Mouse (Mus musculus) stomach, postnatal 0 days (tissue): Measurements from ENCODE around the gene Snrnp70. TPM values are rescaled to one million over a fixed set of nuclear protein-coding genes. Genes with fewer than 3 reads are reported as not detected.
"Not testable (repeated sequence)": the region's sequence is repeated elsewhere in the genome, so short reads cannot be mapped to it uniquely, and the experiment has no call there.

ENCODE experiments used
- ATAC-seq: fragments of 200-750 bp; cut with Nextera tagmentation; 2 replicates; pipeline ENCODE4 v1.8.0; 2017; ENCODE audit not compliant: low FRiP score, low TSS enrichment
- DNase-seq: peaks from one replicate; pipeline ENCODE4 v3.0.0-alpha.2; 2016; ENCODE audit warnings: low spot score
- H3K27ac ChIP-seq: fragments of 300-500 bp; sonication (generic); replicated peaks from 2 replicates; pipeline ENCODE4 v1.5.1; 2014; ENCODE audit warnings: mild to moderate bottlenecking, control low read depth
- H3K27me3 ChIP-seq: fragments of 300-500 bp; sonication (generic); 2 replicates; pipeline ENCODE4 v1.6.1; 2014; ENCODE audit warnings: low read length; ENCODE audit not compliant: control insufficient read depth, insufficient read depth
- H3K36me3 ChIP-seq: fragments of 300-500 bp; sonication (generic); 2 replicates; pipeline ENCODE4 v1.6.1; 2014; ENCODE audit warnings: low read length, mixed read lengths; ENCODE audit not compliant: control insufficient read depth, insufficient read depth
- H3K4me1 ChIP-seq: fragments of 300-500 bp; sonication (generic); replicated peaks from 2 replicates; pipeline ENCODE4 v1.6.1; 2014; ENCODE audit warnings: antibody characterized with exemption; ENCODE audit not compliant: control insufficient read depth, insufficient read depth
- H3K4me2 ChIP-seq: fragments of 300-500 bp; sonication (generic); replicated peaks from 2 replicates; pipeline ENCODE4 v1.6.1; 2014; ENCODE audit warnings: low read depth, mild to moderate bottlenecking, control low read depth, moderate library complexity
- H3K4me3 ChIP-seq: fragments of 300-500 bp; sonication (generic); 2 replicates; pipeline ENCODE4 v1.5.1; 2014; ENCODE audit warnings: low read depth, low read length, control low read depth
- H3K9ac ChIP-seq: fragments of 300-500 bp; sonication (generic); 2 replicates; pipeline ENCODE4 v1.6.1; 2014; ENCODE audit warnings: mild to moderate bottlenecking, low read length, control low read depth, mixed read lengths
- H3K9me3 ChIP-seq: fragments of 300-500 bp; sonication (generic); 2 replicates; pipeline ENCODE4 v1.6.1; 2016; ENCODE audit warnings: low read length; ENCODE audit not compliant: control insufficient read depth
- CTCF ChIP-seq: IDR thresholded peaks from 2 replicates; pipeline ENCODE4 v1.5.1; 2016; ENCODE audit warnings: antibody characterized with exemption, low read depth, mild to moderate bottlenecking, moderate library complexity
- EP300 ChIP-seq: optimal IDR thresholded peaks from 2 replicates; pipeline ENCODE3; 2016; ENCODE audit warnings: antibody characterized with exemption
- WGBS: fragments of 180-500 bp; shearing (Covaris S2); extraction: QIAGEN DNeasy Blood & Tissue Kit; methylation state at CpG from one replicate; pipeline ENCODE4 v1.1.7; 2014; 5-methylcytosine and 5-hydroxymethylcytosine counted together
- polyA plus RNA-seq: library from polyadenylated mRNA; unstranded; fragments of >200 nt; fragmentation: Nextera tagmentation; extraction: Ambion mirVana; gene quantifications from 2 replicates; pipeline ENCODE4 v1.2.1, GENCODE M21; 2015

Gene Snrnp70
- polyA plus RNA-seq, 1 experiment from 2014 or later: 78.8 TPM

DNA sequence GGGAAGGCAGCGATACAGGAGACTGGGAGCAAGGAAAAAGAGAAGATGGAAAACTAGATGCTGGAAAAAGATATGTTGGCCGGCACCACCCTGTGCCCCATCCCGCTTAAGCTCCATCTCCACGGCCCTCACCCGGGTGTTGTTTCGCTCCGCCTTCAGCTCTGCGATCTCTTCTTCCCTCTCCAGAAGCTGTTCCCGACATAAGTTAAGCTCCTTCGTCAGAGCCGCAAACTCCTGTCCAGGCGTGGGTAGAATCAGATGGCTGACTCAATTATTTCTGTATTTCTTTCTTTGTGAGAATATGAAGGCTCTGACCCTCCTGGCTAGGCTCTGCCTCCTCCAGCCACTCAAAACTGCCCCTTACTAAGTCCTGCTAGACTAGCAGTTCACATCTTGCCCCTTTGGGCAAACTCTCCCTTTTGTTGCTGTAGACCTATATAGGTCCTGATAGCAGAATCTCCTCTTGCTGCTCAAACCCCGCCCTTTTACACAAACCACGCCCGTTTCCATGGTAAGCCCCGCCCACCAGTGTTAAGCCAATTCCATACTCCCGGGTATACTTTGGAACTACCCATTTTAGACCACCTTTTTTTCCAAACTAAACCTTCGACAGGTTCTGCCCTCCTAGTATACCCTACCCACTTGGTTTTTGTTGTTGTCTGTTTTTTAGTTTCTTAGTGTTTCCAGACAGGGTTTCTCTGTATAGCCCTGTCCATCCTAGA is 35.0 kb downstream of the Snrnp70 start:
- H3K27ac ChIP-seq: no peak overlapping the region
- 50% methylated on average over 18 of the region's 18 CpGs for WGBS
- ATAC-seq (0 out of 2 replicates have a peak, but pooled peaks have one; percentile 0), DNase-seq (no peak)
- peaks cover 2% of the 10 kb centered on the region; the same call in 1 of the 2 replicates for H3K27me3 ChIP-seq
- H3K9me3 ChIP-seq: no peaks in the 10 kb centered on the region
- TF ChIP-seq EP300: no peak
- no peak for TF ChIP-seq CTCF
- H3K4me3 ChIP-seq: peak overlapping the region; percentile 38; the same call in 1 of the 2 replicates
- H3K9ac ChIP-seq: no peak overlapping the region
- H3K36me3 ChIP-seq: no peaks in the 10 kb centered on the region
- no peak overlapping the region; the same call in 1 of the 2 replicates for H3K4me2 ChIP-seq
- no peaks in the 10 kb centered on the region for H3K4me1 ChIP-seq

GRCm38 (mm10) chr7:45359081-45359480 is 36.5 kb downstream of the Snrnp70 start:
- H3K27ac ChIP-seq, H3K4me2 ChIP-seq, H3K36me3 ChIP-seq, ATAC-seq, H3K27me3 ChIP-seq, H3K9ac ChIP-seq, H3K4me3 ChIP-seq, DNase-seq, H3K4me1 ChIP-seq, H3K9me3 ChIP-seq: not testable (repeated sequence)
- 58% methylated on average over 10 of the region's 11 CpGs for WGBS

DNA sequence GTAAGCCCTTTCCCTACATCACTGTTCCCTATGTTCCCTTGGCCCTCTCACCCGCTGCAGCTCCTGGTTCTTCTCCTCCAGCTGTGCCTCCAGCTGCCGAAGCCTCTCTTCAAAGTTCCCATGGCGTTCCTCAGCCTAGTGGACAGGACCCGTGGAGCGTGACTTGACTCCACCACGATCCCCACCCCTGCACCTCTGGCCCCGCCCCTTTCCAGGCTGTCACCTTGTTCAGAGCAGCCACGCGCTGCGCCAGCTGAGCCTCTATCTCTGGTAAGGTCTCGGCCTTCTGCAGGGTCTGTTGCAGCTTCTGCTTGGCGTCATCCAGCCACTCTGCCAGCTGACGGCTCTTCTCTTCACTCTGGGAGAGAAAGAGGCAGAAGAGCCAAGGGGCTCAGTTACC is 39.5 kb downstream of the Snrnp70 start:
- no peak for ATAC-seq
- Histone ChIP-seq H3K27ac (no peak overlapping the region), H3K4me2 (no peak overlapping the region), H3K9ac (no peak overlapping the region), H3K9me3 (no peaks in the 10 kb centered on the region), H3K4me1 (no peaks in the 10 kb centered on the region), H3K4me3 (no peak overlapping the region), H3K36me3 (no peaks in the 10 kb centered on the region), H3K27me3 (peaks cover 2% of the 10 kb centered on the region; the same call in 1 of the 2 replicates)
- WGBS: 46% methylated on average over 13 of the region's 13 CpGs
- no peak for TF ChIP-seq EP300
- no peak for TF ChIP-seq CTCF
- peak; percentile 49 for DNase-seq

DNA sequence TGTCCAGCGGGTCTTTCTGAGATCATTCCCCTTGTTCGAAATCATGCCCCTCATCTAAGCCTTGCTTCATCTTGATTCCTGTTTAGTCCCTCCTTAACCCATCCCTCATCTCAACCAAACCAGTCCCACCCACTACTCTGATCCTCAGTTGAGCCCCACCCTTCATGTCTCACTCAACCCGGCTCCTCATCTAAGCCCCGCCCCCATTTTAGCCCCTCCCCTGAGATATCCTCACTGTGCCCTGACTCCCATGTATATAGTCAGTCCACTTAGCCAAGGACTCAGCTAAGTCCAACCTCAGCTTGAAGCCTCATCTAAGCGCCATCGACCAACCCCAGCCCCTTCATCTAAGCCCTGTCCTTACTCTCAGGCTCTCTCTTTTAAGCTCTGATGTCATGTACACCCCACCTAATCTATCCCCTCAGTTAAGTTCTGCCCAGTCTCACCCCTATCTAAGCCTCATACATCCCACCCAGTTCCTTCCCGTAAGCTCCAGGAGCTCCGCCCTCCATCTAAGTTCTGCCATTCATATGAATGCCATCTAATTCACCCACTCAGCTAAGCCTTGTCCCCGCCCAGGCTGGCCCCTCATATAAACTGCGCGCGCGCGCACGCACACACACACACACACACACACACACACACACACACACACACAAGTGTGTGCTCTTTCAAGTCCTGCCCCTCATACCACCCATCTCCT is 40.1 kb downstream of the Snrnp70 start:
- Histone ChIP-seq H3K4me3 (no peak overlapping the region), H3K27ac (no peak overlapping the region), H3K9ac (no peak overlapping the region), H3K4me2 (no peak overlapping the region), H3K4me1 (no peaks in the 10 kb centered on the region), H3K36me3 (no peaks in the 10 kb centered on the region), H3K27me3 (no peaks in the 10 kb centered on the region), H3K9me3 (no peaks in the 10 kb centered on the region)
- TF ChIP-seq CTCF: no peak
- TF ChIP-seq EP300: no peak
- 61% methylated on average over 15 of the region's 15 CpGs for WGBS
- ATAC-seq: no peak
- no peak for DNase-seq

DNA sequence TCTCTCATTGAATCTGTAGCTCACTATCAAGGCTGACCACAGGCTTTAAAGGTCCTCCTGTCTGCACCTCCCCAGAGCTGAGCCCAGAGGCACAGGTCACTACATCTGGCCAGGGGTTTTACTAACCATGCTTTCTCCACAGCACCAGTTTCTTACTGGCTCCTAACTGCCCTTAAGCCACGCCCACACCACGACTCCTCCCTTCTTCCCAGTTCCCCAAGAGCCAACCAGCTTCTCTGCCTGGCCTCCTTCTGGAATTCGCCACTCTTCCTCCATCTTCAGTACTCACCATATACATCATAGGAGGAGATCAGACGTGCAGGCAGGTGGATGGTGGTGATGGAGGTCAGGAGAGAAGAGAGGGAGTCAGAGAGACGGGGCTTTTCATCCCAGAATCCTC is 42.5 kb downstream of the Snrnp70 start:
- Histone ChIP-seq H3K27me3 (no peaks in the 10 kb centered on the region), H3K36me3 (no peaks in the 10 kb centered on the region), H3K4me1 (no peaks in the 10 kb centered on the region), H3K4me3 (no peak overlapping the region), H3K4me2 (no peak overlapping the region), H3K9me3 (no peaks in the 10 kb centered on the region), H3K27ac (no peak overlapping the region), H3K9ac (no peak overlapping the region)
- WGBS: 35% methylated on average over 4 of the region's 5 CpGs
- ATAC-seq: no peak
- no peak for TF ChIP-seq EP300
- TF ChIP-seq CTCF: no peak
- no peak for DNase-seq

DNA sequence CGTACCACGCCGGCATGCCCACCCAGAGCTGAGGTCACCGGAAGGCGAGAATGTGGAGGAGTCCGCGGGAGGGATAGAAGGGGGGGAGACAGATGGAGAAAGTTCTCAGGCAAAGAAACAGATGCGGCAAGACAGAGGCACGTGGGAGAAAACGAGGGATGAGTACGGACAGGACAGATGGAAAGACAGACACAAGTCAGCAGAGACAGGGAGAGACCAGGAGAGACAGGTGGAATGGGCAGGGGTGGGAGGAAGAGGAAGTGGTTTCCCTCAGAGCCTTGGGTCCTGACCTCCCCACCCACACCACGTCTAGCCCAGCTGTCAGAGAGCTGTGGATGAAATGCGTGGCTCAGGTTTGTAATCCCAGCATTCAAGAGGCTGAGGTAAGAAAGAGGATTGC is 48.6 kb downstream of the Snrnp70 start:
- H3K4me2 ChIP-seq: no peak overlapping the region
- H3K27ac ChIP-seq: no peak overlapping the region
- H3K9me3 ChIP-seq: no peaks in the 10 kb centered on the region
- no peak for DNase-seq
- no peaks in the 10 kb centered on the region for H3K27me3 ChIP-seq
- H3K36me3 ChIP-seq: no peaks in the 10 kb centered on the region
- TF ChIP-seq CTCF (no peak), EP300 (no peak)
- no peak overlapping the region for H3K9ac ChIP-seq
- no peaks in the 10 kb centered on the region for H3K4me1 ChIP-seq
- ATAC-seq: no peak
- H3K4me3 ChIP-seq: no peak overlapping the region
- WGBS: 68% methylated on average over 13 of the region's 13 CpGs
